Mouse (Mus musculus): ENCODE measurements at regions not wholly inside any gene's neighbourhood (a gene's known extent, or its start where the extent isn't known, plus 50 kb on each side); places are given as distances from the start of the nearest gene placed in this dataset.

GRCm38 (mm10) chr1:91630871-91631410 lies 90.6 kb downstream of the Asb1 start:
- dilution Hi-C loops (cut with MboI; ENCODE audit: extremely low pct_ligation_motif_present, extremely low pct_unique_long_range_greater_than_20kb, low sequenced_read_pairs) = no loop called here
- Histone ChIP-seq H3K9me3 (replicated peaks; ENCODE audit: low read length) (no peaks in the 10 kb centered on the region), H3K4me3 (replicated peaks in 1 of 3; ENCODE audit: low read depth in 2 of 3, low read length in 2 of 3, poor library complexity in 1 of 3) (no peak overlapping the region), H3K79me2 (replicated peaks; ENCODE audit: control insufficient read depth, extremely low read depth, insufficient read depth, poor library complexity, severe bottlenecking) (no peaks in the 10 kb centered on the region), H3K36me3 (replicated peaks in 1 of 2; ENCODE audit: control insufficient read depth in 1 of 2, insufficient read depth in 1 of 2, low read length in 1 of 2) (no peaks in the 10 kb centered on the region), H3K27ac (ENCODE audit: insufficient read depth, low read depth) (no peak overlapping the region), H3K9ac (ENCODE audit: insufficient read depth, low read depth) (no peak overlapping the region), H3K4me1 (ENCODE audit: control insufficient read depth in 1 of 2, insufficient read depth in 2 of 2) (no peaks in the 10 kb centered on the region), H3K4me2 (ENCODE audit: insufficient read depth, low read depth, poor library complexity, severe bottlenecking) (no peak overlapping the region), H3K27me3 (replicated peaks) (peaks cover 54% of the 10 kb centered on the region)
- in situ Hi-C loops (cut with MboI; ENCODE audit: low pct_ligation_motif_present, low pct_unique_long_range_greater_than_20kb, low sequenced_read_pairs) = no loop called here
- DNase-seq (ENCODE audit: extremely low read depth) = no peak
- TF ChIP-seq NRF1 (IDR thresholded peaks at IDR 0.05; ENCODE audit: low read depth, low read length) (no peak), ZNF384 (IDR thresholded peaks at IDR 0.05; ENCODE audit: low read depth, low read length) (no peak), JUND (conservative IDR thresholded peaks at IDR 0.05; ENCODE audit: low read depth, low read length) (no peak), SMC3 (IDR thresholded peaks at IDR 0.05; ENCODE audit: low read depth, low read length) (no peak), ZC3H11A (IDR thresholded peaks at IDR 0.05; ENCODE audit: low read depth, low read length) (no peak), SIN3A (IDR thresholded peaks at IDR 0.05; ENCODE audit: low read length) (no peak), NELFE (IDR thresholded peaks at IDR 0.05; ENCODE audit: low read depth, low read length) (no peak), MAZ (IDR thresholded peaks at IDR 0.05; ENCODE audit: low read depth, low read length) (no peak), CTCF (conservative IDR thresholded peaks at IDR 0.05 in 1 of 2, IDR thresholded peaks at IDR 0.05 in 1 of 2; ENCODE audit: low read depth in 2 of 2, low read length in 2 of 2) (no peak)

- Histone ChIP-seq H3K27me3 (replicated peaks) (peaks cover 54% of the 10 kb centered on the region), H3K27ac (ENCODE audit: insufficient read depth, low read depth) (no peak overlapping the region), H3K9ac (ENCODE audit: insufficient read depth, low read depth) (no peak overlapping the region), H3K4me2 (ENCODE audit: insufficient read depth, low read depth, poor library complexity, severe bottlenecking) (no peak overlapping the region), H3K79me2 (replicated peaks; ENCODE audit: control insufficient read depth, extremely low read depth, insufficient read depth, poor library complexity, severe bottlenecking) (no peaks in the 10 kb centered on the region), H3K4me3 (replicated peaks in 1 of 3; ENCODE audit: low read depth in 2 of 3, low read length in 2 of 3, poor library complexity in 1 of 3) (no peak overlapping the region), H3K9me3 (replicated peaks; ENCODE audit: low read length) (no peaks in the 10 kb centered on the region), H3K36me3 (replicated peaks in 1 of 2; ENCODE audit: control insufficient read depth in 1 of 2, insufficient read depth in 1 of 2, low read length in 1 of 2) (no peaks in the 10 kb centered on the region), H3K4me1 (ENCODE audit: control insufficient read depth in 1 of 2, insufficient read depth in 2 of 2) (no peaks in the 10 kb centered on the region)
- TF ChIP-seq SIN3A (IDR thresholded peaks at IDR 0.05; ENCODE audit: low read length) (no peak), CHD2 (IDR thresholded peaks at IDR 0.05; ENCODE audit: low read length) (no peak), MXI1 (IDR thresholded peaks at IDR 0.05; ENCODE audit: low read depth, low read length) (no peak), POLR2A (IDR thresholded peaks at IDR 0.05; ENCODE audit: low read depth, low read length) (no peak), USF1 (IDR thresholded peaks at IDR 0.05; ENCODE audit: low read depth, low read length) (no peak), ELF1 (IDR thresholded peaks at IDR 0.05; ENCODE audit: low read depth, low read length) (no peak), TBP (conservative IDR thresholded peaks at IDR 0.05; ENCODE audit: low read depth, low read length) (no peak), SMC3 (IDR thresholded peaks at IDR 0.05; ENCODE audit: low read depth, low read length) (no peak), IRF4 (IDR thresholded peaks at IDR 0.05; ENCODE audit: low read depth, low read length) (no peak), JUN (IDR thresholded peaks at IDR 0.05; ENCODE audit: insufficient read depth, low read depth, low read length) (no peak), NRF1 (IDR thresholded peaks at IDR 0.05; ENCODE audit: low read depth, low read length) (no peak), MAFK (IDR thresholded peaks at IDR 0.05; ENCODE audit: insufficient replicate concordance, low read length) (no peak)
- DNase-seq (ENCODE audit: extremely low read depth) = no peak
- in situ Hi-C loops (cut with MboI; ENCODE audit: low pct_ligation_motif_present, low pct_unique_long_range_greater_than_20kb, low sequenced_read_pairs) = no loop called here
- dilution Hi-C loops (cut with MboI; ENCODE audit: extremely low pct_ligation_motif_present, extremely low pct_unique_long_range_greater_than_20kb, low sequenced_read_pairs) = no loop called here
These were observed 92.7 kb downstream of the Asb1 start for GRCm38 (mm10) chr1:91632906-91633493.

Data from CH12.LX (cell line).